Mouse (Mus musculus) left cerebral cortex, adult 9 months (tissue): ENCODE measurements around the gene Arxes1.
"Not testable (repeated sequence)": the region's sequence is repeated elsewhere in the genome, so short reads cannot be mapped to it uniquely, and the experiment has no call there.

Experiments
- DNase-seq, 2 experiments: peaks; one replicate each; pipeline ENCODE4 v3.0.0; 2022; ENCODE audit warnings: low spot score in 2 of 2

Arxes1 gene

DNA sequence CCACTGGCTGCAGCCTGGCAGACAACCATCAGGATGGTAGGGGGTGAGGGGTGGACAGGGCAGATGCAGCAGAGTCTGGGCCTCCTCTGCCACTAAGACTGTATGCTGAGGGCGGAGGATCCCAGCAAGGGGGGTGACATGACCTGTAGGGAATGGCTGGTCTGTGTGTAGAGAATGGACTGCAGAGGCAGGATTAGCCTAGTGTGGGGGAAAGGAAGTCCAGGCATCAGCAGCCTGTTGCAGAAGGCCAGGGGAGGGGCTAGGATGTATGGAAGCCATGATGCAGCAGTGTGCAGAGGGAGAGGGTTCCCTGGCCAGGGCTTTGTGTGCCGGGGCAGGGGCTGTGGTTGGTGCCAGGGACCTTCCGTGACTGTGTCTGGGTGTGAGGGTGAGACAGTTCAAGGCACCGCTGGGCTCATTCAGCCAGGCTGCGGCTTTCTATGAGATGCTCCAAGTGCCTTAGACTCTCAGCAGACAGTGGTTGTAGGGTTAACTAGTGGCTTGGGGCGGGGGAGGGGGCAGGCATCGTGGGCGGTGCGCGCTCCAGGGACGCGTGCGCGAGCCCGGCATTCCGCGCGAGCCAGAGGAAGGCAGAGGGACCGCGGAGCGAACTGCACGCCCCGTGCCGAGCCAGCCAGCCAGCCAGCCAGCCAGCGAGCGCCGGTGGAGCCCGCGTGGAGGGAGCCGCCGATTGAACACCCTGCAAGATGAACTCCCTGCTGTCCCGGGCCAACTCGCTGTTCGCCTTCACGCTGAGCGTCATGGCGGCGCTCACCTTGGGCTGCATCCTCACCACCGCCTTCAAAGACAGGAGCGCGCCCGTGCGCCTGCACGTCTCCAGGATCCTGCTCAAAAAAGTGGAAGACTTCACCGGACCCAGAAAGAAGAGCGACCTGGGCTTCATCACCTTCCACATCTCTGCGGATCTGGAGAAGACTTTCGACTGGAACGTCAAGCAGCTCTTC lies at the start of gene Arxes1:
Arxes1 (plus strand) TSS at position 569 of the 965 bp plus-strand sequence.
- peak in 1 of 2 experiments; percentile 24 for DNase-seq

DNA sequence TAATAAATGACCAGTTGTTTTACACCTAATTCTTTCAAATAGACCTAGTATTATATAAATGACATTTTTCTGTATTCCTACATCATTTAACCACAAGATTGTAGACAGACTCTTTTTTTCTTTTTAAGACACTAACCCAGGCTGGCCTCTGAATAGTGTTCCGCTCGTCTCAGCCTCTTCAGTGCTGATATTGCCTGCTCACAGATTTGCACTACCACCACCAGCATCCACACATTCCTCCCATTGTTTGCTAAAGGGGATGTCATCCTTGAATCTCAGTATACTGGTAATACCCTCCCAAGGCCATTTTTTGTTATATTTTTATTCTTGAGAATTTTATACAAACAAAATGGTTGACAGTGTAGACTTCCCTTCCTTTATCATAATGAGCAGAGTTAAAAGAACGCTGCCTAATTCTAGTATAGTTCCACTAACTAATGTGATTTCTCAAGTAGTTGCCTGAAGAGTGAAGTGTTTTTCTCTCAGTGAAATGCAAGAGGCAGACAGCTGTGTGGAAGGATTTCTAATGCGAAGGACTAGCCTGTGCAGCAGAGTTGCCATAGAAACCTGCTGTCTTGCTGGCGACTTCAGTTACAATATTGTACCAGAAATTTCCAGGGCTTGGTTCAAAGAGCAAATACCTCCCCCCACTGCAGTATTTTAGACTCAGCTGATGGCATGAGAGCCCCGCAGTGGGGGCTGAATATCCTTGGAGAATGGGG lies 48.5 kb upstream of the Arxes1 start:
- DNase-seq, result peak; percentile 9 to 15

DNA sequence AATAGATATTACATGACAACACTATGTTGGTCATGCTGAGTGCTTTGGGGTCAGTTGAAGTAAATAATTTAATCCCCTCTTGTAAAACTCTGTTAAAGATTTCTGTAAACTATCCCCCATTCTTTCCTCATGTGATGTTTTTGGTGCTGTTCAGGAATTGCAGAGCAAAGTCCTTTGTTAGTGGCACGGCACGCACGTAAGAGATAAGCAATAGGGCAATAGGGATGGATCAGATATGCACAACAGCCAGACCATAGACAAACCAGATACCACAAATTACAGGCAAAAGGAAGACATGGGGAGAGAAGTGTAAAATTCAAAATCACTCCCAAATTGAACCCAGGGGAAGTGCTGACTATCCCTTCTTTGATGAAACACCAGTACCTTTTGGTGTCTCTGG lies 46.9 kb upstream of the Arxes1 start:
- DNase-seq, result no peak

DNA sequence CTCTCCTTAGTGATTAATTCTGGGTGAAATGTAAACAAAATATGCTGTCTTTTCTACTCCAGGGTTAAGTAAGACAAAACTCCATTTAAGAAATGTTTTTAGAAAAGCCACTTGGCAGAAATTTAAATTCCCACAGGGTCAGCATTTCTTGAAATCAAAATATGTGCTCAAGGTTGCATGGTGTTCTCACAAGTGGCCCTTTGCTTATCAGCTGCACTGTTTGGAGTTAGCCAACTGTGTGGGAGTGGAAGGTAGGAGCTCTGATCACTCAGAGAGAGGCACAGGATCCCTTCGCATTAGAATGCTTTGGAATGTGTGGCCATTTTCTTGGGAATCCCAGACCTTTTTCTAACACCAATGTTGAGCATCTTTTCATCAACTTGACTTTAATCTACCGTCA lies 42.5 kb upstream of the Arxes1 start:
- no peak for DNase-seq

DNA sequence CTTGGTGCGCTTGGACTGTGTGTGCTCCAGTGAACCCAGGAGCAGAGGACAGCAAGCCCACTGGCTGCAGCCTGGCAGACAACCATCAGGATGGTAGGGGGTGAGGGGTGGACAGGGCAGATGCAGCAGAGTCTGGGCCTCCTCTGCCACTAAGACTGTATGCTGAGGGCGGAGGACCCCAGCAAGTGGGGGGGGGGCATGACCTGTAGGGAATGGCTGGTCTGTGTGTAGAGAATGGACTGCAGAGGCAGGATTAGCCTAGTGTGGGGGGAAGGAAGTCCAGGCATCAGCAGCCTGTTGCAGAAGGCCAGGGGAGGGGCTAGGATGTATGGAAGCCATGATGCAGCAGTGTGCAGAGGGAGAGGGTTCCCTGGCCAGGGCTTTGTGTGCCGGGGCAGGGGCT lies 40.0 kb upstream of the Arxes1 start:
- not testable (repeated sequence) for DNase-seq

DNA sequence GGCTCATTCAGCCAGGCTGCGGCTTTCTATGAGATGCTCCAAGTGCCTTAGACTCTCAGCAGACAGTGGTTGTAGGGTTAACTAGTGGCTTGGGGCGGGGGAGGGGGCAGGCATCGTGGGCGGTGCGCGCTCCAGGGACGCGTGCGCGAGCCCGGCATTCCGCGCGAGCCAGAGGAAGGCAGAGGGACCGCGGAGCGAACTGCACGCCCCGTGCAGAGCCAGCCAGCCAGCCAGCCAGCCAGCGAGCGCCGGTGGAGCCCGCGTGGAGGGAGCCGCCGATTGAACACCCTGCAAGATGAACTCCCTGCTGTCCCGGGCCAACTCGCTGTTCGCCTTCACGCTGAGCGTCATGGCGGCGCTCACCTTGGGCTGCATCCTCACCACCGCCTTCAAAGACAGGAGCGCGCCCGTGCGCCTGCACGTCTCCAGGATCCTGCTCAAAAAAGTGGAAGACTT lies 39.5 kb upstream of the Arxes1 start, which contains the start of gene Arxes2:
Arxes2 (plus strand) TSS at position 161 of the 456 bp plus-strand sequence.
- not testable (repeated sequence) for DNase-seq

DNA sequence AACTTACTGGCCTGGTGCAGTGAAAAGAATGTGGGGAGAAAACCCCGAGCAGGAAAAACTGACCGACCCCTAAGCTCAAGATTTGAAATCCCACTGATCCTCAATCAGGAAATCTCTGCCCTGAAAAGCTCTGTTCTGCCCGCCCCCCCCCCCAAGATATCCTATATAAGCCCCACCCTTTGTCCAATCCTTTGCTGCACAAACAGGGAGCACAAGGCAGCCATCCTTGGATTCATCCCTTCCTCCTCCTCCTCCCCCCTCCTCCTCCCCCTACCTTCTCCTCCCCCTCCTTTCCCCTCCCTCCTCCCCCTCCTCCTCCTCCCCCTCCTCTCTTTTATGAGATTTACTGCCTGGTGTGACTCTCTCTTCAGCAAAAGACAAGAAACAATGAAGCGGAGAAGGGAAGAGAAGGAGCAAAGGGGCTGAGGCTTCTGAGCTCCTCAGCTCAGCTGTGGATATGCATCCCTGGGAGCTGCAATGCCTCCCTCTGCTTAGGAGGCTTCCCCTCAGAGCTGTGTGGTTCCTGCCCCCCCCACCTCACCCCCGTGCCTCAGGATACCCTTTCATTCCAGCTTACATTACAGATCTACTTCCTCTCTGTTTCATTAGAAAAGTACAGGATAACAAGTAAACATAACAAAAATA lies 25.8 kb upstream of the Arxes1 start:
- no peak for DNase-seq

DNA sequence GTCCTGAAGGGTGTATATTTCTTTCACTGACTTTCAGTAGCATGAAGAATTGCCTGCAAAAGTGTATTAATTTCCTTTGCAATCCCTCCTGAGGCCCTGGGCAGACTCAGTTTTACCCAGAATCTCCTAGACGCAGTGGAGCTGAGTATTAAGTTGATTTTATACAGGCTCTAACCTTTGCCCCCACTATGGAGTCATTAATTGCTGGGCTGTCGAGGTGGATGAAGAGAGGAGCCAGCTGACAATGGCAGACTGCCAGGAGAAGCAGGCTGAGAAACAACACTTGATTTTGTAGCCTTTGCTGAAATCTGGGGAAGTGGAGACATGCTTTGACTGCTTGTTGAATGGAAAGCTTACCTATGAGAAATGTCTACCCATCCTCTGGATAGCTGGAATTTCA lies 18.8 kb upstream of the Arxes1 start:
- no peak for DNase-seq

DNA sequence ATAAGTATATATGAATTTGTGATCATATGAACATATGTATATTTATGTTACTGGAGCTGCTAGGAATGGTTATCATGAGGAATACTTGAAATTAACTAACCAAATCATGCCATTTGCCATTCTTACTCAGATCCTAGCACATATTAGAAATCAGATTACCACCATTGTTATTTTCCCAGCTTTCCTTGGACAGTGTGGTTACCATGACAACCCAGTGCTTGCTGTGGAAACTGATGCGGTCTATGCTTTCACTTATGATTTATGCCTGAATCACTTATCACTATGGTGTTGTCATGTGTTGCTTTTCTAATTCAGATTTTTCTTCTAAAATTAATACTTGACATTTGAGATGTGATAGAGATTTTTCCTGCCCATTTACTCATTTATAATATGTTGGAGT lies 2.8 kb upstream of the Arxes1 start:
- DNase-seq, result no peak

DNA sequence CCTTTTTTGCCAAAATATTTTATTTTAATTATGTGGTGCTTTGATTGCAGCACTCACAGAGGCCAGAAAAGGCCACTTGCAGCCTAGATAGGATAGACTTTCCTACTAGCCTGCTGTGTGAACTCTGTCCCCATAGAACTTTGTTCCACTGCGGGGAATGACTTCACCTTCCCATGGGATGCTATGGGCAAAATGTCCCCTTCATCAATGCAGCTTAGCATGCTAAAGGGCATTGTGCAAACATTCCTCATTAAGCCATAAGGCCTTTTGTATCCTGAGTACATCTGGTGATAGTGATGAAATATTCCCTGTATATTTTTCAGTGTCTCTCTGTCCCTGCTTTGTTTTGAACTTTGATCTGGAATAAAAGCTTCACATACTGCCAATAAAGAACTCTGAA lies 10.6 kb downstream of the Arxes1 start:
- DNase-seq, result no peak

DNA sequence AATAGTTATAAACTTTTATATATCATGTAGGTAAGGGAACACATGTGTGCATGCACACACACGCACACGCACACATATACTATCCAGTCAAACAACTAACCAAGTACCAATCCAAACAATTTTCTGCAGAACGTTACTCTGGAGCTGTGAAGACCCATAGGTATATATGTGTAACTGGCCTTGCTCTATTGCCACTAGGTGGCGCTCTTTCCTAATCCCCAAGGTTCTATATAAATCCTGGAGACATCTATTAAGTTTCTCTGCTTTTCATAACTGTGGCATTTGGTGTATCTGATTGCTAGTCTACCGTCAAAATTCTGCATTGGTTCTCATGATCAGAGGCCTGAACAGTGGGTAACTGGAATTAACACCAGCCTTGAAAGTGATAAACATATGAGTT lies 14.4 kb downstream of the Arxes1 start:
- peak in 1 of 2 experiments; percentile 71 for DNase-seq

DNA sequence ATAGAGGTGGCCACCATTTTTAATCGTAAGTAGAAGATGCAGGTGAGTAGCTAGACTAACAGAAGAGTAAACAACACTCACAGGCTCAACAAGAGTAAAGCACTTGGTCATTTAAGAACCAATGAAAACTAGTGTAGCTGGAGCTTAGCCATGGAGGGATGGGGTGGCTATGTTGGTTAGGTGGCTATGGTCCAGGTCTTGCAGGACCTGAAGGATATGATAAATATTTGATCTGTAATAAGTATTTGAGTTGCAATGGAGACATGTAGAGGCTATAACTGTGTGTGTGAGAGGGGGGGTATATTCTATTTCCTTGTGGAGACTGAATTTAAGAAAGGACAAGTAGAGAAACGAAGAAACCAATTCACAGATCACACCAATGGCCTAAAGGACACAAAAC lies 18.1 kb downstream of the Arxes1 start:
- no peak for DNase-seq

DNA sequence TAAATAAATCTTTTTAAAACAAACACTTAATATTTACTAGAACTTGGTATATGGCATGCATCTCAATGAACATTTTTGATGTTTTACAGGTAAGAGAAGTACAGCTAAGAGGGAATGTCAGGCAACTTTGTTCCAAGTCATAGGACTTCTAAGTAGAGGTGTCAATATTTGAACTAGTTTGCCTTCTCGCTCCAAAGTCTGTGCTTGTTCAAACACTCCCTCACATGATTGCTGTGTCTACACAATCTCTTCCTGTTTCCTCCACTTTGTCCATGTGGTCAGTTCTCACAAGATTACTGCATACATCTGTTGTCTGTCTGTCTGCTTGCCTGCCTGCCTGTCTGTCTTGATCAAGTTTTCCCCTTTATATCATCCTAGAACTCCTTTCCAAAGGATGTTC lies 27.5 kb downstream of the Arxes1 start:
- DNase-seq, result no peak

DNA sequence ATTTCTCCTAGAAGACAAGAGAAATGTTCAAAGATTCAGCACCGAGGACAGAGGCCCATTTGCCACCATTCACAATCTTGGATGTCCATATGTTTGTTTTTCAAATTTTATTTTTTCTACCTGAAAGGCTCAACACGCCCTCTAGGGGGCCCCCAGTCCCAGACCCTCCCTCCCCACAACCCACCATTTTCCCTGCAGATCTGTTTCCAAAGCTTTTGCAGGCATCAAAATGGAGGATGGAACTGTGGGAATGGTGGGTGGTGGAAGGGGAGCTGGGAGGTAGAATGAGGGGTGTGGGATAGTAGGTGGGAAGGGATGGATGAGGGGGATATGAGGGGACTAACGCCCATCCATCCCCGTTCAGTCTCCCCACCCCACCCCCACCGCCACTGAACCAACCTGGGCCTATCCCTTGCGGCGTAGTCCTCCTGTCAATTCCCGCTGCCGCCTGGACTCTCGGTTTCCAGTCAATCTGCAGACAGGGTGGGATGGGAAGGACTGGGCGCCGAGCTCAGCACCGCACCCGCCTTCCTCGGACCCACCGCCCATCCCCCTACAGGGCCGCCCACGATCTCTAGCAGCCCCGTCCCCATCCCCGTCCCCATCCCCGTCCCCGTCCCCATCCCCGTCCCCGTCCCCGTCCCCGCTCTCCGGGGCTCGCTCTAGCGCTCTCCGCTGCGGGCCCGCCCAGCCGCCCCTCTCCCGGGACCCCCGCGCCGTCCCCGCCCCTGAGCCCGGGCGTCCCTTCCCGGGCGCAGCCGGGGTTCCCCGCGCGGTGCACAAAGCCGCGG lies 34.2 kb downstream of the Arxes1 start:
- DNase-seq, result peak in 1 of 2 experiments; percentile 7

DNA sequence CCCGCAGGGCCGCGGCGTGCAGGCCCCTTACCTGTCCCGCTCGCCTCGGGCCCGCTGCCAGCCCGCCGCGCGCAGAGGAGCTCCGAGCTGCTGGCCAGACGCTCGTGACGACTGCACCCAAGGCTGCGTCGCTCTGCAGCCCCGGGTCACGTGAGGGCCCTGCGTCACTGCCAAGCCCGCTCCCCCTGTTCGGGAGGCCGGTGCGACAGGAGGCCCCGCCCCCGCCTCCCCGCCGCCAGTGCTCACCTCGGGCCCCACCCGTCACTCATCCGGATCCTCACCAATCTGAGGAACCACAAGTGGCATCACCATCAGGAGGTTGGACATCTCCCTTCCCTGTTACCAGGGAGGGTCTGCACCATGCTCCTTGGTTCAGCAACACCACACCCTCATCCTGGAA lies 34.9 kb downstream of the Arxes1 start, which contains the start of gene Bex2:
Bex2 (minus strand) TSS at position 217 of the 400 bp plus-strand sequence.
- peak in 1 of 2 experiments; percentile 2 for DNase-seq
